Mouse (Mus musculus) forebrain, postnatal 0 days (tissue): ENCODE measurements around the gene Aurkc. TPM values are rescaled to one million over a fixed set of nuclear protein-coding genes. Genes with fewer than 3 reads are reported as not detected.
"Not testable (repeated sequence)": the region's sequence is repeated elsewhere in the genome, so short reads cannot be mapped to it uniquely, and the experiment has no call there.

Source experiments
- ATAC-seq: fragments of 200-750 bp; cut with Nextera tagmentation; 2 replicates; pipeline ENCODE4 v1.8.0; 2017; ENCODE audit warnings: mild to moderate bottlenecking, moderate library complexity
- DNase-seq: peaks from one replicate; pipeline ENCODE4 v3.0.0-alpha.2; 2015
- H3K27ac ChIP-seq: fragments of 300-500 bp; sonication (generic); 2 replicates; pipeline ENCODE4 v1.5.1; 2014; ENCODE audit warnings: low read depth, mild to moderate bottlenecking, antibody characterized with exemption, low read length, moderate library complexity, mixed read lengths
- H3K27me3 ChIP-seq: fragments of 300-500 bp; sonication (generic); 2 replicates; pipeline ENCODE4 v1.6.1; 2014; ENCODE audit warnings: mild to moderate bottlenecking, low read length, mixed read lengths; ENCODE audit not compliant: insufficient read depth
- H3K36me3 ChIP-seq: fragments of 300-500 bp; sonication (generic); 2 replicates; pipeline ENCODE4 v1.6.1; 2014; ENCODE audit warnings: mild to moderate bottlenecking, moderate library complexity; ENCODE audit not compliant: insufficient read depth
- H3K4me1 ChIP-seq: fragments of 300-500 bp; sonication (generic); 2 replicates; pipeline ENCODE4 v1.6.1; 2014; ENCODE audit warnings: antibody characterized with exemption; ENCODE audit not compliant: insufficient read depth
- H3K4me2 ChIP-seq: fragments of 300-500 bp; sonication (generic); 2 replicates; pipeline ENCODE4 v1.6.1; 2014; ENCODE audit warnings: low read depth, mild to moderate bottlenecking, moderate library complexity
- H3K4me3 ChIP-seq: fragments of 300-500 bp; sonication (generic); 2 replicates; pipeline ENCODE4 v1.5.1; 2014; ENCODE audit warnings: low read depth, low read length, mixed read lengths
- H3K9ac ChIP-seq: fragments of 300-500 bp; sonication (generic); 2 replicates; pipeline ENCODE4 v1.6.1; 2014; ENCODE audit warnings: mild to moderate bottlenecking
- H3K9me3 ChIP-seq: fragments of 300-500 bp; sonication (generic); 2 replicates; pipeline ENCODE4 v1.6.1; 2016; ENCODE audit warnings: low read length
- CTCF ChIP-seq: sonication (generic); IDR thresholded peaks from 2 replicates; pipeline ENCODE4 v1.5.1; 2016; ENCODE audit warnings: antibody characterized with exemption, control low read depth, low read depth
- WGBS: fragments of 180-500 bp; shearing (Covaris S2); extraction: QIAGEN DNeasy Blood & Tissue Kit; methylation state at CpG from one replicate; pipeline ENCODE4 v1.1.7; 2014; 5-methylcytosine and 5-hydroxymethylcytosine counted together
- polyA plus RNA-seq: library from polyadenylated mRNA; unstranded; fragments of >200 nt; fragmentation: Nextera tagmentation; extraction: Ambion mirVana; gene quantifications from 2 replicates; pipeline ENCODE4 v1.2.1, GENCODE M21; 2015
- total RNA-seq: library from RNA; depleted of rRNA; stranded (reverse); fragments of >200 nt; gene quantifications from 2 replicates; pipeline ENCODE4 v1.2.3, GENCODE M21; 2014; rRNA removed

The Aurkc gene
- total and polyA plus RNA-seq, 2 experiments from 2014 or later, result not detected

DNA sequence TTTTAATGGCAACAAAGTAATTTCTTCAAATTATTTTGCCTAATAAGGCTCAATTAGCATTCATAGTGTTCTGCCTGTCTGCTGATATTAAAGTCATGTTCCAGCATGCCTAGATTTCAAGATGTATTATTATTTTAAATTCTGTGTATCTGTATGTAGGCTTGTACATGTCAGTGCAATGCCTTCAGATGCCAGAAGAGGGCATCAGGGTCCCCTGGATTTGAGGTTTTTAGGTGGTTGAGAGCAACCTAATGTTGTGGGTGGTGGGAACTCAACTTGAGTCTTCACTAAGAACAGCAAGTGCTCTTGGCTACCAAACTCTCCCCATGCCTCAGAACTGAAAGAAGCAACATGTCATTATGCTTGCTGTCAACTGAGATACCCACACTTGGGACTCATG, 32.3 kb downstream of the Aurkc start:
- H3K36me3 ChIP-seq, result no peaks in the 10 kb centered on the region
- no peak overlapping the region for H3K9ac ChIP-seq
- H3K4me2 ChIP-seq, result no peak overlapping the region
- no peak for TF ChIP-seq CTCF
- no peak overlapping the region for H3K27ac ChIP-seq
- no peak overlapping the region for H3K4me3 ChIP-seq
- no peak for ATAC-seq
- H3K4me1 ChIP-seq, result no peaks in the 10 kb centered on the region
- no peaks in the 10 kb centered on the region for H3K27me3 ChIP-seq
- H3K9me3 ChIP-seq, result no peaks in the 10 kb centered on the region
- DNase-seq, result no peak

DNA sequence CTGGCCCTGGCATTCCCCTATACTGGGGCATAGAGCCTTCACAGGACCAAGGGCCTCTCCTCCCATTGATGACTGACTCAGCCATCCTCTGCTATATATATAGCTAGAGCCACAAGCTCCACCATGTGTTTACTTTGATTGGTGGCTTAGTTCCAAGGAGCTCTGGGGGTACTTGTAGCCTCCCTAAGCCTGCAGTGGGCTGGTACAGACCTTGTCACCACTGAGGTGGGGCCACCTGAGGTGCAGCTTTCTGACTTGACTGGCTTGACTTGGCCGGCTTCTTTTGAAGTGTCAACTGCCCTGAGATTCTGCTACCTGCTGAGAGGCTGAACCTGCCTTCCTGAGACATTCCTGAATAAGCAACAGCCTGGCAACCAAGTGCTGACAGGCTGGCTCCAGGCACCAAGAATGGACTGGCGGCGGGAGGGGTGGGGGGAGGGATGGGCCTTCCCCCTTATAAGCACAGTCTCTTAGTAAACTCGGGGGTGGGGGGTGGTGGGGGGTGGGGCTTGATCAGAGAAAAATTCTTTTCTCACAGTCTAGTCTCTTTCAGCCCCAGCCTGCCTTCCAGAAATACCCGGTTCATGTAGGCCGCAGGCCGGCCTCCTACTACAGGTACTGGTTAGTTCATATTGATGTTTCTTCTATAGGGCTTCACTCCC, 54.7 kb downstream of the Aurkc start:
- H3K36me3 ChIP-seq, H3K9me3 ChIP-seq, H3K27me3 ChIP-seq, H3K4me3 ChIP-seq, H3K4me1 ChIP-seq, H3K4me2 ChIP-seq, ATAC-seq, H3K9ac ChIP-seq, H3K27ac ChIP-seq, DNase-seq: not testable (repeated sequence)
- 55% methylated on average over 7 of the region's 7 CpGs for WGBS

Other genes with a start within 250 kb of the Aurkc start
- gene Zfp954, start 126.2 kb downstream of the Aurkc start, total RNA-seq, result 27.2 and 31.7 TPM in 2 replicates
- 16.4 and 17.1 TPM in 2 replicates for gene Zfp954, start 126.2 kb downstream of the Aurkc start, polyA plus RNA-seq
- 5.4 and 5.5 TPM in 2 replicates for gene Zfp773, start 141.5 kb downstream of the Aurkc start, total RNA-seq
- 3.6 and 4.5 TPM in 2 replicates for gene Zfp773, start 141.5 kb downstream of the Aurkc start, polyA plus RNA-seq
- 4.8 and 6.3 TPM in 2 replicates for gene Zfp418, start 176.0 kb downstream of the Aurkc start, total RNA-seq
- 0.79 and 0.98 TPM in 2 replicates for gene Zfp418, start 176.0 kb downstream of the Aurkc start, polyA plus RNA-seq
- 9.3 and 11.5 TPM in 2 replicates for gene Zfp772, start 214.7 kb downstream of the Aurkc start, total RNA-seq
- 4.5 and 6.3 TPM in 2 replicates for gene Zfp772, start 214.7 kb downstream of the Aurkc start, polyA plus RNA-seq